27 mouse cellular contexts compared by ENCODE assay signal in genomic region chr6:17079826-17080225, GRCm38 (mm10). TPM values are rescaled to one million over a fixed set of nuclear protein-coding genes. Genes with fewer than 3 reads are reported as not detected.
DNase-seq lines count a peak whose midpoint lies in the region; ATAC-seq and TF ChIP-seq lines count a peak whose summit lies in the region.
"Had no signal": no experiment of that assay in that cellular context is flagged by ENCODE, and none has a peak within 500 bp of the region (broad histone marks: within the 10 kb centered on the region; RNA-seq: fewer than 3 reads in every experiment).

No protein-coding gene starts in this region.

- H3K4me1 ChIP-seq in kidney, embryonic 15.5 days: peaks cover 28% of the 10 kb centered on the region
- H3K4me1 ChIP-seq in embryonic facial prominence, embryonic 10.5 days: peaks cover 43% of the 10 kb centered on the region
- peaks cover 24% of the 10 kb centered on the region for H3K4me1 ChIP-seq in intestine, embryonic 16.5 days (ENCODE audit: control insufficient read depth, insufficient read depth, low read length)
- peaks cover 9% of the 10 kb centered on the region for H3K4me1 ChIP-seq in stomach, postnatal 0 days (replicated peaks; ENCODE audit: control insufficient read depth, insufficient read depth)
- H3K4me1 ChIP-seq: liver, embryonic 13.5 days had no signal

- no peak for TF ChIP-seq CTCF in stomach, postnatal 0 days (IDR thresholded peaks at IDR 0.05; ENCODE audit: low read depth)

- H3K27ac ChIP-seq in kidney, embryonic 15.5 days: peak overlapping the region; percentile 59
- peak overlapping the region; percentile 4; the same call in 1 of the 2 replicates for H3K27ac ChIP-seq in embryonic facial prominence, embryonic 10.5 days (replicated peaks)
- H3K27ac ChIP-seq in intestine, embryonic 16.5 days (ENCODE audit: low read length): peak overlapping the region; percentile 29; the same call in 1 of the 2 replicates
- peak overlapping the region; percentile 6; the same call in 1 of the 2 replicates for H3K27ac ChIP-seq in stomach, postnatal 0 days (replicated peaks)
- H3K27ac ChIP-seq: gastrocnemius, adult 2 months; heart, embryonic 10.5 days; heart, embryonic 15.5 days; hindbrain, embryonic 13.5 days; layer of hippocampus, adult 2 months; limb, embryonic 10.5 days; limb, embryonic 15.5 days; liver, embryonic 13.5 days; midbrain, embryonic 13.5 days had no signal

- no peaks in the 10 kb centered on the region for H3K36me3 ChIP-seq in kidney, embryonic 15.5 days
- H3K36me3 ChIP-seq in embryonic facial prominence, embryonic 10.5 days (replicated peaks): no peaks in the 10 kb centered on the region
- no peaks in the 10 kb centered on the region for H3K36me3 ChIP-seq in intestine, embryonic 16.5 days (ENCODE audit: control insufficient read depth, insufficient read depth, low read length)
- H3K36me3 ChIP-seq in stomach, postnatal 0 days (ENCODE audit: control insufficient read depth, insufficient read depth, low read length): no peaks in the 10 kb centered on the region
- H3K36me3 ChIP-seq: heart, embryonic 10.5 days; heart, embryonic 15.5 days; hindbrain, embryonic 13.5 days; limb, embryonic 10.5 days; limb, embryonic 15.5 days; liver, embryonic 13.5 days; midbrain, embryonic 13.5 days had no signal

- no peaks in the 10 kb centered on the region for H3K9me3 ChIP-seq in kidney, embryonic 15.5 days (replicated peaks)
- H3K9me3 ChIP-seq in embryonic facial prominence, embryonic 10.5 days: no peaks in the 10 kb centered on the region
- H3K9me3 ChIP-seq in intestine, embryonic 16.5 days (ENCODE audit: control insufficient read depth, low read length): no peaks in the 10 kb centered on the region
- H3K9me3 ChIP-seq in stomach, postnatal 0 days (ENCODE audit: control insufficient read depth, low read length): no peaks in the 10 kb centered on the region
- H3K9me3 ChIP-seq: heart, embryonic 10.5 days; heart, embryonic 15.5 days; hindbrain, embryonic 13.5 days; limb, embryonic 10.5 days; limb, embryonic 15.5 days; liver, embryonic 13.5 days; midbrain, embryonic 13.5 days had no signal

- H3K9ac ChIP-seq in kidney, embryonic 15.5 days: no peak overlapping the region
- H3K9ac ChIP-seq in intestine, embryonic 16.5 days (ENCODE audit: low read depth, low read length): no peak overlapping the region
- no peak overlapping the region for H3K9ac ChIP-seq in stomach, postnatal 0 days (ENCODE audit: low read length)
- H3K9ac ChIP-seq: heart, embryonic 15.5 days; hindbrain, embryonic 13.5 days; limb, embryonic 15.5 days; liver, embryonic 13.5 days; midbrain, embryonic 13.5 days had no signal

- no peak for DNase-seq in kidney, postnatal 4 days
- no peak for DNase-seq in embryonic facial prominence, embryonic 10.5 days (ENCODE audit: low spot score)
- no peak for DNase-seq in stomach, postnatal 0 days (ENCODE audit: low spot score)
- no peak for DNase-seq in adrenal gland, postnatal 36 days
- DNase-seq: cerebellum, adult 11-12 months; cerebellum, adult 9-11 months; embryo, embryonic 11 days; layer of hippocampus, postnatal 36 days; liver, embryonic 13.5 days; lung, adult 18-20 months; lung, postnatal 4 days; thymus, postnatal 14 days had no signal

- WGBS in kidney, embryonic 15.5 days: 27% methylated on average over 5 of the region's 5 CpGs
- 59% methylated on average over 5 of the region's 5 CpGs for WGBS in embryonic facial prominence, embryonic 10.5 days
- 49% methylated on average over 5 of the region's 5 CpGs for WGBS in intestine, embryonic 16.5 days
- WGBS in stomach, postnatal 0 days: 59% methylated on average over 5 of the region's 5 CpGs

- no peak for TF ChIP-seq EP300 in stomach, postnatal 0 days (optimal IDR thresholded peaks at IDR 0.05)

- H3K4me3 ChIP-seq in kidney, embryonic 15.5 days (replicated peaks): no peak overlapping the region
- no peak overlapping the region for H3K4me3 ChIP-seq in embryonic facial prominence, embryonic 10.5 days
- no peak overlapping the region for H3K4me3 ChIP-seq in intestine, embryonic 16.5 days (ENCODE audit: low read length)
- H3K4me3 ChIP-seq in stomach, postnatal 0 days (ENCODE audit: low read depth, low read length): no peak overlapping the region
- H3K4me3 ChIP-seq: erythroblast, embryonic 14.5 days; gastrocnemius, adult 2 months; heart, embryonic 10.5 days; heart, embryonic 15.5 days; hindbrain, embryonic 13.5 days; layer of hippocampus, adult 2 months; limb, embryonic 10.5 days; limb, embryonic 15.5 days; liver, embryonic 13.5 days; midbrain, embryonic 13.5 days had no signal

- H3K27me3 ChIP-seq in kidney, embryonic 15.5 days: no peaks in the 10 kb centered on the region
- H3K27me3 ChIP-seq in embryonic facial prominence, embryonic 10.5 days (replicated peaks; ENCODE audit: low read depth, poor library complexity, severe bottlenecking): no peaks in the 10 kb centered on the region
- no peaks in the 10 kb centered on the region for H3K27me3 ChIP-seq in intestine, embryonic 16.5 days (replicated peaks; ENCODE audit: control insufficient read depth, insufficient read depth, low read length)
- no peaks in the 10 kb centered on the region for H3K27me3 ChIP-seq in stomach, postnatal 0 days (ENCODE audit: control insufficient read depth, insufficient read depth, low read length)
- H3K27me3 ChIP-seq: hindbrain, embryonic 13.5 days; limb, embryonic 15.5 days; liver, embryonic 13.5 days; midbrain, embryonic 13.5 days had no signal

- no peak; the same call in 1 of the 2 replicates for ATAC-seq in kidney, embryonic 15.5 days (replicated peaks; ENCODE audit: low FRiP score)
- peak; percentile 79 for ATAC-seq in intestine, embryonic 16.5 days
- no peak for ATAC-seq in stomach, postnatal 0 days (ENCODE audit: low FRiP score, low TSS enrichment)
- ATAC-seq in megakaryocyte progenitor cell, adult 5-6 weeks (replicated peaks; ENCODE audit: poor library complexity): no peak
- ATAC-seq: CD4-positive, CD25-positive, alpha-beta regulatory T cell, adult 4 months; forebrain, embryonic 16.5 days; lung, postnatal 0 days; midbrain, embryonic 13.5 days had no signal

- peak overlapping the region; percentile 8; the same call in 1 of the 2 replicates for H3K4me2 ChIP-seq in kidney, embryonic 15.5 days
- H3K4me2 ChIP-seq in intestine, embryonic 16.5 days (ENCODE audit: low read depth, low read length): no peak overlapping the region
- no peak overlapping the region for H3K4me2 ChIP-seq in stomach, postnatal 0 days (replicated peaks; ENCODE audit: low read depth)
- H3K4me2 ChIP-seq: heart, embryonic 15.5 days; hindbrain, embryonic 13.5 days; limb, embryonic 15.5 days; liver, embryonic 13.5 days; midbrain, embryonic 13.5 days had no signal

RNA-seq across cellular contexts. Expression of gene Tes, which starts 14.9 kb away (rescaled TPM):
- polyA plus RNA-seq in kidney, embryonic 15.5 days (2015; fragmentation: Nextera tagmentation; extraction: Ambion mirVana): 70.5 and 72.6 TPM in 2 replicates
- 72.0 and 84.9 TPM in 2 replicates for polyA plus RNA-seq in embryonic facial prominence, embryonic 10.5 days (2016; fragmentation: Nextera tagmentation; extraction: Ambion mirVana)
- polyA plus RNA-seq in intestine, embryonic 16.5 days (2015; fragmentation: Nextera tagmentation; extraction: Ambion mirVana): 90.1 and 97.0 TPM in 2 replicates
- polyA plus RNA-seq in stomach, postnatal 0 days (2015; fragmentation: Nextera tagmentation; extraction: Ambion mirVana): 111 and 114 TPM in 2 replicates
- 10 to 100 TPM in 1 of 2 experiments, 1 to 10 TPM in 1; 8.7 to 12.3 TPM for total RNA-seq in adrenal gland, postnatal 36 days (2021)
- 33.8 and 39.7 TPM in 2 replicates for total RNA-seq in megakaryocyte progenitor cell, adult 5-6 weeks (2015)
- total RNA-seq in megakaryocyte progenitor cell, adult 5-6 weeks (2017): 41.6 and 46.1 TPM in 2 replicates

Comparison
In these comparisons a context has a peak if more than half of its experiments do, and no peak if none do; other contexts are left out.
1. H3K27ac ChIP-seq: peak in every context shown above with its lines; median percentile 59 in kidney, embryonic 15.5 days; 29 in intestine, embryonic 16.5 days; 6 in stomach, postnatal 0 days; 4 in embryonic facial prominence, embryonic 10.5 days.